Mouse (Mus musculus) MEL-GATA-1-ER (cell line): ENCODE measurements around the gene Chd1.
"Not testable (repeated sequence)": the region's sequence is repeated elsewhere in the genome, so short reads cannot be mapped to it uniquely, and the experiment has no call there.

Source experiments
- DNase-seq: peaks from one replicate; pipeline ENCODE4 v3.0.0-alpha.2; 2012; ENCODE audit warnings: low read depth; ENCODE audit errors: extremely low read depth

Chd1 gene

DNA sequence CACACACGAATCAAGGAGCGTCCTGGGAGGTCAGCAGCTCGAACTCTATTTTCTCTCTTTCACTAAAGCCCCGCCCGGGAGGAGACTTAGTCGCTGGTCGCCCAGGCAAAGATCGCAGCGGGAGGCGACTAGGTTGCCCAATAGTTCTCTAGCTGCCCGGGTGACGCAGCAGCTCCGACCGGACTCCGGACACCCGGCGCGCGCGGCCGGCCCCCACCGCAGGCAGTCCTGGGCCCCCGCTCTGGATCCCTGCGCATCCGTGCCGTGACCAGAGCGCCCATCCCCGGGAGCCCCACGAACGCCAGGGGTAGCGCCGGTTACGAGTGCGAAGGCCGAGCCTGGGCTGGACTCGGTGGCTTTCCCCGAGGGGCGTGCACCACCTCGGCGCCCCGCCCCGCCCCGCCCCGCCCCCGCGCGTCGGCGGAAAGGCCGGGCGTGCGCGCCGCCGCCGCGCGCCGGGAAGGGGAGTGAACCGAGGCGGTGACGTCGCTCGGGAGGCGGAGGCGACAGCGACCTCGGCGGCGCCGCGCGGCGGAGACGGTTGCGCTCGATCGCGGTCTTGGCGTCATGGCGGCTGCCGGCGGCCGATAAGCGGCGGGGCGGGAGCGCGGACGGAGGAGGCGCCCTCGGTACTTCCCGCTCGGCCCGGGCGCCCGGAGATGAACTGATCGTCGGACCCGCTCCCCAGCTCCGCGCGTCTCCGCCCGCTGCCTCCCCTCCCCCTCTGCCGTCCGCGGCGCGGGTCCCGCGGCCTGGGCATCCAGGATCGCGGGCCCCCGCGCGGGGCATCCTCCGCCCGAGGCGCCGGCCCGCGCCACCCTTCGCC lies at the start of gene Chd1:
Chd1 (plus strand) TSS at position 493 of the 826 bp plus-strand sequence.
- peak; percentile 54 for DNase-seq

DNA sequence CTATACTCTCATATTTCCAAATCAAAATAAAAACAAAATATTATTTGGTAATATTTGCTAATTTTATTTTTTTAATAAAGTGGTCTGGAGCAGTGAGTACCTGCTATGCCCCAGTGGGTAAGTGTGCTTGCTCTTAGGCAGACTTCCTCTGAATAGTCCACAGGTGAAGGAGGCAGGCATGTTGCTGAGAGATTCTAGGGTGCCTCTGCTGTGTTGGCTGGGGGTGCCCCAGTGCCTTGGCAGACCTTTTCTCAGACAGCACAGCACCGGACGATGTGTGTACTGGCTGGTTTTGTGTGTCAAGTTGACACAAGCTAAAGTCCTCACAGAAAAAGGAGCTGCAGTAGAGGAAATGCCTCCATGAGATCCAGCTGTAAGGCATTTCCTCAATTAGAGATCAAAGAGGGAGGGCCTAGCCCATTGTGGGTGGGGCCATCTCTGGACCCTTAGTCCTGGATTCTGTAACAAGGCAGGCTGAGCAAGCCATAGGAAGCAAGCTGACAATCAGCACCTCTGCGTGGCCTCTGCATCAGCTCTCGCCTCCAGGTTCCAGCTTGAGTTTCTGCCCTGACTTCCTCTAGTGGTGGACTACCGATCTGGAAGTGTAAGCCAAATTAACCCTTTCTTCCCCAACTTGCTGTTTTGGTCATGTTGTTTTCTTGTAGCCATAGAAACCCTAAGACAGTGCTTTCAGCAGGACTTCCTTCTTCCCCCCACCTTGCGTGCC lies 47.7 kb upstream of the Chd1 start:
- DNase-seq = peak; percentile 36

DNA sequence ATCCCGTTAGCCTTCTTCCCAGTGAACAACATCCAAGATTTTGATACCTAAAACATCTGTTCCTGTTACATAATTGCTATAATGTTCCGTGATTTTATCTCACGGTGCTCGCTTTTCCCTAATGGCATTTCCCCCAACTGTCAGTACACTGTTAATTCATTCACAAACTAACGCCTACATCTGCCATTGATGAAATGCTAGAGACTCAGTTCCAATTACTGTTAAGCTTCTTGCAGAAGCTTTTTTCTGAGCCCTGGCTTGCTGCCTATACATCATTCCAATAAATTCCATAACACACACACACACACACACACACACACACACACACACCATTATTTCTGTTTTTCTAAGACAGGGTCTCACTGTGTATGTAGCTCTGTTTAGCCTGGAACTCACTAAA lies 31.9 kb upstream of the Chd1 start:
- no peak for DNase-seq

DNA sequence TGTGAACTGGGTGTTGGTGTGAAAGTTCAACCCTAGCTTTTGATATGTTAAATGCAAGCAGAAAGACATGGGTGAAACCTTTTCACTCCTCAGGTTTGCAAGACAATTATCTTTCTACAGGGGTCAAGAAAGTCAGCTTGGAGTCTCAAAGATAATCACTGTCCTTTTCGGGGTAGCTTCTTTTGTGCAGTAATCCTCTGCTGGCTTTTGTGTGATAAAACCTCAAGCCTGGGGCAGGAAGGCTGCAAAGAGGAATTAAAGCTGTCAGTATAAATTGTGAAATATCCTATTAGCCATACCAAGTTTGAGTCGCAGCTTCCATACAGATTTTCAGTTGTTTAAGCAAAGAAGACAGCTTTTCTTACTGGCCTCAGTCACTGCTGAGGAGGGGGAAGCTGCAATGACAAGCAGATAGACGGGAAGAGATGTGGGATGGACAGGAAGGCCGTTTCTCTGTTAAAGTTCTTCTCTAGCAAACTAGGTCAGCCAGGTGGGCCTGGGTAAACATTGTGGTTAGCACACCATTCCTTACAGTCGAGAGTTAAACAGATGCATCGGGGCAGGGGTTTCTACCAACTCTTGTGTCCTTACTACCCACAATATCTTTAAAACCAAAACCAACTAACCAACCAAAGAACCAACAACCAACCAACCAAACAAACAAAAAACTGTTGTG lies 26.7 kb upstream of the Chd1 start:
- DNase-seq = no peak

DNA sequence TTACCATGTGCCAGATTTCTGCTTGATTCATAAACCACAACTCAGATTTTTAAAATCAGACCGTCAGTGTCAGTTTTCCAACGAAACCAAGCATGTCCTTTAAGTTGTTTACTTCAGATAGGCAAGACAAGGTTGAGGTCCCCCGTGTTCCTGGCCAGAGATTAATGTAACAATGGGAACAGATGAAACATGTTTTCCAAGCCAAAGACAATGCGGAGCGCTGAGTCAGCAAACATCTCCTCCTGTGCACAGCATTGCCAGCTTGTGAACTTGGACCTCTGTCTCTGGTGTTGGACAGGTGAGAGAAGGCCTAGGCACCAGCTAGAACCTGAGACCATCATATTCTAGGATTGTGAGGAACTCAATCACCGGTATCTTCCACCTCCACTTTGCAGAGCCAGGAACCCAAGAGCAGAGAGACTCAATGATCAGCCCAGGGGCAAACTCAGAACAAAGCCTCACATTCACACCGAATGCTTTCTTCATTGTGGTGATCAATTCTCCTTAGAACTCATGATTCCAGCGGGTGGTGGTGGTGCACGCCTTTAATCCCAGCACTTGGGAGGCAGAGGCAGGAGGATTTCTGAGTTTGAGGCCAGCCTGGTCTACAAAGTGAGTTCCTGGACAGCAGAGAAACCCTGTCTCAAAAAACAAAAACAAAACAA lies 24.7 kb upstream of the Chd1 start:
- no peak for DNase-seq

DNA sequence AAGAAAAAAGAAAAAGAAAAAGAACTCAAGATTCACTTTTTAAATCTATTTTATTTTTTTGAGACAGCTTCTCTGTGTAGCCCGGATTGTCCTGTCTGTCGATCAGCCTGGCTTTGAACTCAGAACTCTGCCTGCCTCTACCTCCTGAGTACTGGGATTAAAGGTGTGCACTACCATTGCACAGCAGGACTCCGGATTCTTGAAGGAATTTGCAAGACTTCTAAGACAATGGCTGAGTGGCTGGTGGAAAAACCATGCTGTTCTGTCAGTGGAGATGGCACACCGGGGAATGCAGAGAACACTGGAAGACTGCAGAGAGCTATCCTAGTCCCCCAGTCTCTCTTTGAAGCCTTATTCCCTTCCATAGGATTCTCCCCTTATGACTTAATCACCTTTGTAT lies 24.1 kb upstream of the Chd1 start:
- no peak for DNase-seq

DNA sequence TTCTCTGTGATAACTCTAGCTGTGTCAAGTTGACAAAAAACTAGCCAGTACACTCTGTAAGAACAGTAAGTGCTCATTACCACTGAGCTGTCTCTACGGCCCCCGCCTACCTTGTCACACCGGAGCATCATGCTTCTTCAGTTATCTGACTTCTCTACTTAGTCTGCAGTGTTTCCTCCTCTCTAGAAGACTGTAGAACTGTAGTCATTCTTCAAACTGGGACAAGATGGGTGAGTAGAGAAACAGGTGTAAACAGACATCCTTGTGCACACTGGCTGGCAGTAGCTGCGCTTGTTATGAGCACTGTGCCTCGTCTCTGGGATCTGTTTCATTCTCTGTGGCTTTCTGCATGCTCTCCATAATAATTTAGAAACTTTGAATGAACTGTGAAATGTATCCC lies 18.4 kb upstream of the Chd1 start:
- DNase-seq = no peak

DNA sequence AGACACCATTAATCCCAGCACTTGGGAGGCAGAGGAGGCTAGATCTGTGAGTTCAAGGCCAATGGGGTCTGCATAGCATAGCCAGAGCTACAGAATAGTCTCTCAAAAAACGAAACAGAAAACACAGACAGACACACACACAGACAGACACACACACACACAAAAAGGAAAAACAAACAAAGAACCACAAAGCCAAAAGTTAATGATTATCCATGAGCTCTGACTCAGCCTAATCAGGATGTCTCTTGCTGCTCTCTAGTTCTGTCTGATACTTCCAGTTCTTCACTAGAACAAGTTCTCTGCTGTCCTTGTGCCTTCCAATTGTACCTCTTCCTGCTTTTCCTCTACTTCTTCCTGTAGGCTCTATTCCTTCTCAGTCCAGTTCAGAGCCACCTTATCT lies 14.5 kb upstream of the Chd1 start:
- DNase-seq = peak; percentile 26

DNA sequence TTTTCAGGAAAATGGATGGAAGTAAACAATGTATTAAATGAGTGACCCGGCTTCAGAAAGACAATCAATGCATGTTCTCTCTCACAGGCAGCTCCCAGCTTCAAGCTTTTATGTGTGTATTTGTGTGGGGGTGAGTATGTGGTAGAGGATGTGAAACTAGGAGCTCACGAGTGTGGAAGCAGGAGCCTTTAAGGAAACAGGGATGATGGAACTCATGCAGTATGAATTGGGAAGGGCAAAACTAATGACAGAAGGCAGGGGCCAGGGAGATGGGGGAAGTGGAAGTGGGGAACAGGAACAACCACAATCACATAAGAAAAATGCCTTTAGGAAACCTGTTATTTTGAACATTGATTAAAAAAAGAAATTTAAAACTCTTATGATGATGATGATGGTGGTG lies 9.2 kb upstream of the Chd1 start:
- no peak for DNase-seq

DNA sequence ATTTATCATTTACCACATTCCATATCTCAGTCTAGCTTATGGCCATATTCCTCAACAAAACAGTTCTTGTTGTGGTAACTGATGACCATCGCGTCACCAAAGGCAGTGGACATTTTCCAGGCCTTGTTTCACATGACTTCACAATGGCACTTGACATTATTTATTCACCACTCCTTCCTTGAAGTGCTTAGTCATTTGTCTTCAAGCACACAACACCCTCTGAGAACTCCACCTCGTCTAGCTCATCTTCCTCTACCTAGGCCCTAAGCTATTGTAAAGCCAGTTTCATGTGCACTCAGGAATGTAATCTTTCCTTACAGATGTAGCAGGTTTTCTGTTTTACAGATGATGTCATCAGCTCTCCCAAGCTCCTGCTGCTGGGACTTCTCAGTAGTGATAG lies 5.8 kb upstream of the Chd1 start:
- DNase-seq = no peak

DNA sequence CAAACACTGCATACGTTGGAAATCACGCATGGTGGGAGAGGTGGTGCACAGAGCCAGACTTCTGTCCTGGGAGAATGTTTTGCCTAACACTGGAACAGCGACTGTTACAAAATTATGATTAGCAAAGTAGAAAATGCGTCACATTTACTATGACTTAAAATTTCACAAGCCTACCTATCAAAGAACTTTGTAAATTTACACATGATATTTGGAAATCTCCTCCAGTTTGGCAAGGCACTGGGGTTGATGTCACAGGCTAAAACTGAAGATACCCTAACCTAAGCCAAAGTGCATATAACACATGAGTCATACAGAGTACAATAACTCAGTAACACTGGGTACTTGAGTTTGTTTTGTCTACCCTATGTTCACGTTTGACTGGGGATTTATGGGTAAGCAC lies 3.3 kb upstream of the Chd1 start:
- no peak for DNase-seq

DNA sequence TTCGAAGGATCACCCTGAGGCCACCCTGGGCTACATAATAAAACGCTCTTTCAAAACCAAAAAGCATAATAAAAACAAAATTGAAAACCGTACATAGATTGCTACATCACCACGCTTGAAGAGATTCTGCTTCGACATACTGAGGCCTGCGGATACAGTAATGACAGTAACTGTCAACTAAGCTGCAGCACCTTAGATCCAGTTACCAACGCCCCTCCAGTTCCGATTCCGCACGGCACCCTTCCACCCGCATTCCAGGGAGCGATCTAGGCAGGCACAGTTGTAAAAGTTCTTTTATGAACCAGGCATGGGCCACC lies 651 bp upstream of the Chd1 start:
- DNase-seq = no peak

DNA sequence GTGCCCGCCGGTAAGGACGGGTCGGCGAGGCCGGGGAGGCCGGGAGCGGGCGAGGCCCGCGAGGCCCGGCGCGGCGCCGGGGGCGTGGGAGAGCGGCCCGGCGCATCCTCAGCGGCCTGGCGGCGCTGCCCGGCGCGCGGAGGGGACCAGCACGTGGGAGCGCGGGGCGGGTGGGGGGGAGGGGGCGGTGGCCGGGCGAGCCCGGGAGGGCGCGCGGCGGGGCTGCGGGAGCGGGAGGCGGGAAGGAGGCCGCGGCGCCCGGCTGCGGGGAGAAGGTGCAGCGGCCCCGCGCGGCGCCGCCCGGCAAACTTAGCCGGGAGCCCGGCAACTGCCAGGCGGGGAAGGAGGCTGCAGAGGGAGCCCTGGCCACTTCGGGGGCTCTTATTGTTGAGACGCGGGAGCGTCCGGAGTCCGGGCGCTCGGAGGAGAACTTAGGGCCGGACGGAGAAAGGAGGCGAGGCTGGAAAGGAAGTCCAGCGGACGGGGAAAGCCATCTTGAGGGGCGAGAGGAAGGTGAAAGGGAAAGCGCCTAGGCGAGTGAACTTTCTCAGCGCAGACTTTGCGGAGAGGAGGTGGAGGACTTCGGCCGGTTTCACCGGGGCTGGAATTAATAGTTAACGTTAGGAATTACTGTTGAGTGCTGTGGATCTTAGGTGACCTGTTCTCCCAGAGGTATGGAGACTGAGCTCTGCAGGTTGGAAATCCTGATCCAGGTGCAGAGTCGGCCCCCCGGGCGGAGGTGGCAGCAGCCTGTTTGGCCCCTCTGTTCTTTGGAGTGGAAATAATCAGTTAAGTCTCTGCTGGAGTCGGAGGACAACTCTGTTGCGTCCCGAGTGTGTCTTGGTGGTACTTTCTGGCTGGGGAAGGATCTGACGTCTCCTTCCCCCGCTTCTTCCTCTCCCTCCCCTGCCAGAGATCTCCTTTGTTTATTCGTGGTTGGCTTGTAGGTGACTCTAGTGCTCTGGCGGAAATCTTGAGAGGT lies 827 bp downstream of the Chd1 start:
- DNase-seq = peak; percentile 58

DNA sequence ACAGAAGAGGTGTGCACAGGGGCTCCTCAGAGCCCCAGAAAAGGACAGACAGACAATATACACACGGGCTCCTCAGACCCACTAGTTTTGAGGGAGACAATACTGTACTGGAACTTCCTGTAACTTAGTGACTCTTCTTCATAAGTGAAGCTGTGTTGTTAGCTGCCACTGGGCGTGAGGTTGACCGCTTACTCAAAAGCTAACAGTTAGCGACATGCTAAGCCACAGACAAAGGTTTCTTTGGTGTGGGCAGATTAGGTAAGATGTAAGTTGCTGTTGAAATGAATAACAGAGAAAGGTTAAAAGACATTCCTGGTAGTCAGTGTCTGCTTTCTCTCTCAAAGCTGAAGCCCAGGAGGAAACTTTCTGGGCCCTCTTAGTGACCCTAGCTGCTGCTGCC lies 9.7 kb downstream of the Chd1 start:
- DNase-seq = no peak

DNA sequence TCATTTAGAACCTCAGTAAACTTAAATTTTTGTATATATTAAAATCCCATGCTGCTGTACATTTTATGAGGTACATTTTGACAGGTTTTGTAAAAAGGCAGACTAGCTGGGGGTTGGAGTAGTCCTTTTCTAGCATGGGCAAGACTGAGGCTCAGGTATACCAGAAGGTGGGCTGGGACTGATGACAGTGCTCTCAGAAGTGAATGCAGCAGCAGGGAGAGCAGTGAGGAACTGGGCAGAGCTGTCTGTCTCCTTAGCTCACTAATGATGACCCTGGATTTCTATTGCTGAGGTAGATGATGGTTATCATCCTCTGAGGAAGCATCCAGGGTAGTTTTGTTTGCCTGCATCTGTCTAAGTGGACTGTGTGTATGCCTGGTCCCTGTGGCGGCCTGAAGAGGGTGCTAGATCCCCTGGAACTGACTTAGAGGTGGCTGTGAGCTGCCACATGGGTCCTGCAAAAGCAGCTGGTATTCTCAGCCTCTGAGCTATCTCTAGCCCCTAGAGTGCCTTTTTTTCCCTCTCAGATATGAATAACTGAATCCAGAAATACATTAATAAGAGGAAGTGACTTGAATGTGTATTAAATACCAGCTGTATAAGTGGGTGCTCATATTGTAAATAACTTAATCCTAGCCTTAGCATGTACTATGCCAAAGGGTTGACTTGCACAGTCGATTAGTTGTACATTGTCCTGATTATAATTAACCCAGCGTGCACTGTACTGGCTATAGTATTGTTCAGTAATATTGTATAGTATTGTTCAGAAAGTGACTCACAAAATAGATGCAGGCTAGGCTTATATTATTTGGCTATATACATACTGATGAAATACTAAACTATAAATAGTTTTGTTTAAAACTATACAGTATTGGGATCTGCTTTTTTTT lies 10.5 kb downstream of the Chd1 start:
- no peak for DNase-seq

DNA sequence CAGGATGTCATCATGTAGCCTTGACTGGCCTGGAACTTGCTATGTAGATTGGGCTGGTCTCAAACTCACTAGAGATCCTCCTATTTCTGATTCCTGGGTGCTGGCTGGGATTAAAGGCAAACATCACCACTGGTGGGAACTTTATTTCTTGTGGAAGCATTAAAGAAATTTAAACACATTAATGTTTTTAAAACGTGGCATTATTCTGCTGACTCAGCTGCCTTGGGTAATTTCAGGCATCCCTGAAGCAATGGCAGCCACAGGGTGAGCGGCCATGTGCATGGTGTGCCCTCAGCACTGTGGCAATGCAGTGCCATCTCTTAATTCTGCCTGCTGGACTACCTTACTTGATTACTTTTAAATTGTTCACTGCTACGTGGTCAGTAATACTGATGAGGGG lies 11.2 kb downstream of the Chd1 start:
- no peak for DNase-seq

DNA sequence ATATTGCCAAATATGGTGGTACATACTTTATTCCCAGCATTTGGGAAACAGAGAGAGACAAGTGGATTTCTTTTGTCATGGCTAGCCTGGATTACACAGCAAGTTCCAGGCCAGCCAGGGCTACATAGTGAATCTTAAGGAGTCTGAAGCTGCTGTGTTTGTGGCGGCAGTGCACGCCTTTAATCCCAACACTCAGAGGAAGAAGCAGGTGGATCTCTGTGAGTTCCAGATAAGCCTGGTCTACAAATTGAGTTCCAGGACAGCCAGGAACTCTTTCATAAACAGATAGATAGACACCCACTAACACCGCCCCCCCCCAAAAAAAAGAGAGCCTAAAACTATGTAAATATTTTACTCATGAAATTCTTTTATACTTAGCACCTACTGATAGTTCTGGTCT lies 16.1 kb downstream of the Chd1 start:
- no peak for DNase-seq

DNA sequence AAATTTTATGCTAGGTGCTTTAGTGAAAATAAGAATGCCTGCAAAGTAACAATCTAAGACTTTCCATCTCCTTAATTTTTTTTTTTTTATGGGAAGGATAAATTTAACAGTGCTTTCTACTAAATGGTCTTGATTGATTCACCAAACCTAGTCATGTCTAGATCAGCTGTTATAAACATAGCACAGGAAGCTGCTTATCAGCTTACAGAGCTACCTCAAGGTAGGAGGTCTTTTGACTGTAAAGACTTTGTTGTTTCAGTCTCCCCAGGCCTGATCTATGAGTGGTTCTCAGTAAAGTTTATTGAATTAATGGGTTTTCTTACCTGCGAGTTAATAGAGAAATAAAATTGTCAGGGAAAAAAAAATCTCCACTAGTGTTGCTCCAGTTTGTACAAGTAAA lies 18.5 kb downstream of the Chd1 start:
- no peak for DNase-seq

DNA sequence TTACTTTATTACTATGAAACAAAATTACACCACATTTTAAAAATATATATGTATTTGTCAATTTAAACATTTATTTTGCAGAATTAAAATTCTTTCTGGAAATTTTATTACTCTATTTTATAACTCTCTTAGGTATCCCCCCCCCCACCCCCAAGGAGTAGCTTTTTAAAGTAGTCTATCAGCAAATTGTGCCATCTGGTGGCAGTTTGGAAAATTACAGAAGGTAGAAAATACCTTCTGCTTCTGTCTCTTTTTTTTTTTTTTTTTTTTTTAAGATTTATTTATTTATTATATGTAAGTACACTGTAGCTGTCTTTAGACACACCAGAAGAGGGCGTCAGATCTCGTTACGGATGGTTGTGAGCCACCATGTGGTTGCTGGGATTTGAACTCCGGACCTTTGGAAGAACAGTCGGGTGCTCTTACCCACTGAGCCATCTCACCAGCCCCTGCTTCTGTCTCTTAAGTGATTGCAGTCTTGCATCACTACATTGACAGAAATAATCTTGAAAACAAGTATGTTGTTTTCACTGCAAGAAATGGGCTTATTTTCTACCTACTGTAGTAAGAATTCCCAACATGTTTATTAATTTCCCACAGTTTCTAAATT lies 19.2 kb downstream of the Chd1 start:
- not testable (repeated sequence) for DNase-seq
